Mouse (Mus musculus) heart, postnatal 14 days (tissue): Measurements from ENCODE around the gene Fcrl6. TPM values are rescaled to one million over a fixed set of nuclear protein-coding genes. Genes with fewer than 3 reads are reported as not detected.
A peak's percentile ranks its signal among the peaks of the same experiment; 100 is the strongest.

ENCODE experiments used
- DNase-seq, 2 experiments: peaks; one replicate each; pipeline ENCODE4 v3.0.0; 2021 to 2022
- intact Hi-C: fragments of 180-260 bp; cut with DNase I; formaldehyde crosslinking; loops from one replicate; pipeline ENCODE4 v1.15.1; 2025
- total RNA-seq, 2 experiments: library from RNA; stranded (reverse); gene quantifications; 2 replicates each; pipeline ENCODE4 v1.2.3; 2021

Fcrl6 gene
- total RNA-seq, 2 experiments from 2014 or later: not detected

GRCm38 (mm10) chr1:172616537-172617300 lies 14.4 kb upstream of the Fcrl6 start:
- intact Hi-C loops: loop anchor here (5.0 kb wide), 1 partner anchor 209 kb away; no protein-coding TSS in a partner anchor

DNA sequence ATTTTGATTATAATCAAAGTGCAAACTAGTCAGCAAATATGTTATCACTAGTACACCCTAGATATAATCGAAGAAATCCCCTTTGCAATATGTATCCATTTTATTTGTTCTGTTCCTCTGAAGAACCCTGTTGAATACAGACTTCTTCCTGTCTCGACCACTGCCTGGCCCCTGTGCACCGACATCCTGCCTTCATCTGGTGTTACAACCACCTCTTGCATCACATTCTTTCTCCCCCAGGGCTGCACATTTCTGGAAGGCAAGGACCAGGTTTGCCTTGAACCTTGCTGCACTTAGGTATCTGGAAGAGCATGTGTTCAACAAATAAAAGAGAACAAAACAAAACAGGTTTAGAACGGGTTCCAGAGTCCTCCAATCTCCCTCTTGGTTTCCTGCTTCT lies 13.1 kb upstream of the Fcrl6 start:
- intact Hi-C loops: loop anchor here (5.0 kb wide), 1 partner anchor 208 kb away; no protein-coding TSS in a partner anchor
- DNase-seq: no peak

More at GRCm38 (mm10) chr1:172616537-172617300, 14.4 kb upstream of the Fcrl6 start:
- DNase-seq: peak in 1 of 2 experiments; percentile 26

GRCm38 (mm10) chr1:172614654-172615053 lies 12.3 kb upstream of the Fcrl6 start:
- intact Hi-C loops: loop anchor here (5.0 kb wide), 2 partner anchors 52 to 207 kb away; no protein-coding TSS in a partner anchor
- DNase-seq: no peak

- intact Hi-C loops: loop anchor here (1.0 to 5.0 kb wide), 2 partner anchors 50 to 82 kb away; no protein-coding TSS in a partner anchor
- DNase-seq: peak in 1 of 2 experiments; percentile 23
These were observed 10.4 kb upstream of the Fcrl6 start for GRCm38 (mm10) chr1:172612745-172613144.

DNA sequence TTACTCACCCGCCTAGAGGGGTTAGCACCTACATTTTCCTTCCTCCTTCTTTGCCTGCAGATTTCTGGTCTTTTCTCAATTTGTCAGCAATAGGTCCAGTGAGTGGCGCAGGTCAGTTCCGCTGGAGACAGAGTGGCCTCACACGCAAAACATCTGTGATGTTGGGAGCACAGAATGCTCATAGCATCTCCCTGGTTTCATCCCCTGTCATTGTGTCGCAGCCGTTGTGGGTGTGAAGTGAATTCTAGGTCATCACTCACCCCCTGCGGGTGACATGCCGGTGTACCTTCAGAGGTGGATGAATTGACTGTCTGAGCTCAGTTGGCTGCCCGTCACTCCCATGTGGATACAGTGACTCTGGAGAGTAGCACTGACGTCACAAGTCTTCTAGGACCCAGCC lies 9.0 kb upstream of the Fcrl6 start:
- no peak for DNase-seq
- intact Hi-C loops: loop anchor here (5.0 kb wide), 1 partner anchor 49 kb away; no protein-coding TSS in a partner anchor

- peak; percentile 44 to 48 for DNase-seq
- intact Hi-C loops: no loop called here
These were observed 7.9 kb downstream of the Fcrl6 start for GRCm38 (mm10) chr1:172594495-172594894.

GRCm38 (mm10) chr1:172593956-172594355 lies 8.4 kb downstream of the Fcrl6 start:
- DNase-seq: no peak
- intact Hi-C loops: no loop called here

DNA sequence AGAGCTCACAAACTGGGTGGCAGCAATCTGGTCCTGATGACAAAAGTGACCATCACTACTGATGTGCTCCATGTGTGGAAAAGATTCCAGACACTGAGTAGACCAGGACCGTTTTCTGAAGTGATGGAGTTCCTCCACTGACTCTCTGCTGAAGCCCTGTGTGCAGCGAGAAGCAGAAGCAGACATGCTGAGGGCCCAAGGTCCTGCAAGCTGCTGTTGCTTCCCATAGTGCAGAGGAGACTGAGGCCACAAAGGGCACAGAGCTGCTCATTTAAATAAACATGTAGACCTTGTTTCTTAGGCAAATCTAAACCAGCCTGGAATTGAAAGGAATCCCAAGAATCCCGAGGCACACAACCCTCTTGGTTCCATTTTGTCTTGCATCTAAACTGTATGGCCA lies 9.0 kb downstream of the Fcrl6 start:
- intact Hi-C loops: no loop called here
- DNase-seq: no peak

DNA sequence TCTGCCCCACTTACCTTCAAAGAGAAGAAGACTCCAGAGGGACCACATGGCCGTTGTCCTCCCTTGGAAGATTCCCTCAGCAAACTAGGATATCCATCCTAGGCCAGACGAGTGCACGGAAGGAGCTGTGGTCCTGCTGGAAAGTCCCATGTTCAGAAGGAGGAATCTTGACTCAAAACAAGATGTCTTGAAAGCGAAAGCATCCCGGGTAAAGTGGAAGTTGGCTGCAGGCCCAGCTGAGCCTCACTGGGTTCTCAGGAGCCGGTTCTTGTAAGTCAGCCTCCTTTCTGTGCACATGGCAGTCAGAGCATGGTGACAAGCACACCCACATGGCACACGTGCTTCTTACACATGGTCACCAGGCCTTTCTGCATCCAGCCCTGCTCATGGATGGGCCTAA lies 12.0 kb downstream of the Fcrl6 start, which contains the start of gene Slamf8:
Gene Slamf8 (minus strand): TSS at position 184 of the 400 bp plus-strand sequence.
- peak; percentile 22 to 45 for DNase-seq
- intact Hi-C loops: no loop called here

GRCm38 (mm10) chr1:172585612-172586567 lies 16.5 kb downstream of the Fcrl6 start:
- no peak for DNase-seq
- intact Hi-C loops: no loop called here

GRCm38 (mm10) chr1:172585026-172585425 lies 17.3 kb downstream of the Fcrl6 start:
- intact Hi-C loops: no loop called here
- no peak for DNase-seq

- no peak for DNase-seq
- intact Hi-C loops: no loop called here
These were observed 18.1 kb downstream of the Fcrl6 start for GRCm38 (mm10) chr1:172584271-172584670.

DNA sequence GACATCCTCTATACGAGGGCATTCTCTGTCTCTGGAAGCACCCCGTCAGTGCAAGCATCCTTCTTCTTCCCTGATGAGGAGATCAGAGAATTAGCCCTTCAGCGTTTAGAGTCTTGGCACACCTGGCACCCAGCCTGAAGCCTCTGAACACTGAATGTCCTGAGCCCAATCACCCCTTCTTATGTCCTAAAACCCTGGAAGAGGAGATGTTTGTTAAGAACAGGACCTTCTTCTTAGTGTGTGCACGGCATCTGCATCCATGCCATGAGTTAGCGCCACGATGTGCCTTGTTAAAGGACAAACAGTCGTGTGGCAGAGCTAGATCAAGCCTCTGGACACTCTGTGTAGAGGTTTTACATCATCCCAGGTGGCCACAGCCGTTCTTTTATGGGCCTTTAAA lies 19.9 kb downstream of the Fcrl6 start:
- intact Hi-C loops: no loop called here
- DNase-seq: no peak

GRCm38 (mm10) chr1:172580116-172580515 lies 22.2 kb downstream of the Fcrl6 start:
- intact Hi-C loops: no loop called here
- no peak for DNase-seq

DNA sequence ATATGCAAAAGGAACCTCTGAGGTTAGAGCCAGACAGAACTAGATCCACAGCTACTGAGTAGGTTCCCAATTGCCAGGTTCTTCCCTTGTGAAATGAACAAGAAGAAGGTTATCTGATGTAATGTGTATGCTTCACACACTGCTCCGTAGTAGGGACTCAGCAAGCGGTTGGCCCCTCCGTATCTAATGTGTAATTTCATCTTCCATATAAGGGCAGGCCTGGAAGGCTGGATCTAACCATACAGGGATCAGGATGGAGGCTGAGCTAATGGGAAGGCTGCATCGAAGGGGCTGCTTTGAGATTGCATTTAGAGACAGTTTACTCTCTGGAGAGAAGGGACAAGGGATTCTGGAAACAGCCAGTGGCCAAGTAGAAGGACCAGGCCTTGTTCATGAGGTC lies 34.6 kb downstream of the Fcrl6 start:
- no peak for DNase-seq
- intact Hi-C loops: no loop called here

DNA sequence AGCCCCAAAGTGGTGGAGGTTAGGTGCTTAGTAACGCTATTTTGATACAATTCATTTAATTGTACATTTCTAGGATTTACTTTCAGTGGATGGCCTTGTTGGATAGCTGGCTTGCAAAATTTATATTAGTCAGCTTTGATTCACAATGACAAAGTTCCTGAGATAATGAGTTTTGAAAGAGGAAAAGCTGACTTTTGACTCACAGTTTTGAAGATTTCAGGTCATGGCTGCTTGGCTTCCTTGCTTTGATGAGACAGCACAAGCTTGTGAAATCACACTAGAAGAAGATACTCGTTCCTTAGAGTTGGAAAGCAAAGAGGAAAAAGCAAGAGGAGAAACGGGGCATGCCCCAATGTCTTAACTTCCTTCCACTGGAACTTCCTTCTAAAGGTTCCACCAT lies 36.2 kb downstream of the Fcrl6 start:
- no peak for DNase-seq
- intact Hi-C loops: no loop called here

DNA sequence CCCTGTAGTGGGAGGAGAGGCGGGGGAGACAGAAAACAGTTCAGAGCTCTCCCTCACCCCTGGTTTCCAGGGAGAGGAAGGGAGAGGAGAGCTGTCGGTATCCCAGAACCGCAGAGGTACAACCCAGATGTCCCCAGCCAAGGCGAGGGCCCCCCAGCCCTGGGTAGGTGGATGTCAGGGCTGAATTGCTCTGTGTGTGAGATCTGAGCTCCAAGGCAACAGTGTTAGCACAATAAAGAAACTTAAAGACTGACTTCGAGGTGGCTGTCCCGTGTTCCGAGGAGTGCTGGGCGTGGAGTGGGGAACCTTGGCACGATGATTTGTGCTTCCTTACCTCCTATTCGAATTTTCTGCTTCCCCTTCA lies 38.9 kb downstream of the Fcrl6 start:
- intact Hi-C loops: loop anchor here (1.0 to 5.0 kb wide), 2 partner anchors 35 to 49 kb away; no protein-coding TSS in a partner anchor
- DNase-seq: no peak

DNA sequence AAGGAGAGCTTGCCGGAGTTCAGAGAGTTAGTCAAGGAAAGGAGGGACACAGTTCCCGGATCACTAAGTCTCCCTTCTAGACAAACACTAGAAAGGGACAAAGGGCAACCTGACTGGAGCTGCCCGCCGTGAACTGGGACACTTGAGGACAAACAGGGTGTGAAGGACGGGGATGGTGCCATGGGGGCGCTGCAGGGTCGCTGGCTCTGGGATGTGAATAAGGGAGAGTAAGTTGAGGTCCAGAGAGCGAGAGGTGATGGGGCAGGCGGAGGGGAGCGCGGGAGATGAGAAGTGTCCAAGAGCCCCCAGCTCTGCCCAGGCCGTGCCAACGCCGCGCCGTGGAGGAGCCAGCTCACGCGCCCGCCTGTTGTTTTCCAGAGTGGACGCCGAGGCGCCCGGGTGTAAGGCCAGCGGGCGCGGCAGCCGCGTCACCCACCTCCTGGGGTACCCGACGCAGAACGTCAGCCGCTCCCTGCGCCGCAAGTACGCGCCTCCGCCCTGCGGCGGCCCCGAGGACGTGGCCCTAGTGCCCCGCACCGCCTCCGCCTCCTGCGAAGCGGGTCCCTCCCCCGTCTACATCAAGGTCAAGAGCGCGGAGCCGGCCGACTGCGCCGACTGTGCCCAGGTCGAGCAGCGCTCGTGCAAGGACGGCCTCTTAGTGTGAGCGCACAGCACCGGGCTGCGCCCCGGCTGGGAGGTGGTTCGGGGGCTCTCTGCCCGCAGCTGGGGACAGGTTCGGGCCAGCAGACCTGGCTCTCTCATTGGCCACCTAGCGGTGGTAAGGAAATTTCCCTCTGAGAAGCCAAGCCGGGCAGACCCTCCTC lies 39.5 kb downstream of the Fcrl6 start:
- intact Hi-C loops: loop anchor here (1.0 to 5.0 kb wide), 2 partner anchors 35 to 49 kb away; no protein-coding TSS in a partner anchor
- DNase-seq: peak; percentile 76 to 77

DNA sequence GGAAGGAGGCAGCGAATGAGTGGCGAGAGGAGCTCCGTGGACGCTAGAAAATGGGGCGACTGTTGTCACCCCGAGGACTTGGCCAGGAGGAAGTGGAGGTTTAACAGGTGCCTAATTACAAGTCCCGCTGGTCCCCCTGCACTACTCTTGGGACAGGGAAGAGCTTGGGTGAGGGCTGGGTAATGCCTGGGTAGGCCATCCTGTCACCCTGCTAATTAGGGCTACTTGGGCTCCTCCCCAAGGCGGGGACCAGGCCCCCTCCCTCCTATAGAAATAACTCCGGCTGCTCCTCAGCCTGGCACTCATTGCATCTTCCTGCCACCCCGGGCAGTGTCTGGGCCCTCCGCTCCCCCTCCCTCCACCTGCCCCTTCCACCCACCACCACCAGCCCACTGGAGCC lies 46.7 kb downstream of the Fcrl6 start, which contains the start of gene Vsig8:
Gene Vsig8 (plus strand): TSS at position 301 of the 400 bp plus-strand sequence.
- no peak for DNase-seq
- intact Hi-C loops: no loop called here

- intact Hi-C loops: loop anchor here (2.0 kb wide), 1 partner anchor 18 kb away; no protein-coding TSS in a partner anchor
- peak in 1 of 2 experiments; percentile 26 for DNase-seq
These were observed 49.7 kb downstream of the Fcrl6 start for GRCm38 (mm10) chr1:172552623-172553022.
